Mouse (Mus musculus): ENCODE results near the gene Zscan22. TPM values are rescaled to one million over a fixed set of nuclear protein-coding genes. Genes with fewer than 3 reads are reported as not detected.
"Not testable (repeated sequence)": the region's sequence is repeated elsewhere in the genome, so short reads cannot be mapped to it uniquely, and the experiment has no call there.

Gene Zscan22
- 15.6 and 16.4 TPM in 2 replicates for polyA plus RNA-seq (2016; fragmentation: Nextera tagmentation; extraction: Ambion mirVana)

- no peaks in the 10 kb centered on the region for H3K27me3 ChIP-seq
- peaks cover 18% of the 10 kb centered on the region for H3K36me3 ChIP-seq
- no peaks in the 10 kb centered on the region for H3K9me3 ChIP-seq
- peak within 1 kb of the TSS; percentile 64 for H3K4me3 ChIP-seq (replicated peaks)
- H3K9ac ChIP-seq (replicated peaks): peak within 1 kb of the TSS; percentile 61
- H3K4me1 ChIP-seq (replicated peaks): peaks cover 7% of the 10 kb centered on the region
- no peak within 1 kb of the TSS for H3K27ac ChIP-seq
- H3K4me2 ChIP-seq: peak within 1 kb of the TSS; percentile 53
- 6% methylated on average over 36 of the region's 36 CpGs for WGBS
- peak; percentile 98 for ATAC-seq (ENCODE audit: insufficient number of reproducible peaks, insufficient read depth, low FRiP score, low TSS enrichment, low read depth)
Measured at GRCm38 (mm10) chr7:12897655-12898410, at the start of gene Zscan22. Gene Zscan22 (plus strand): TSS chr7:12897815.

- ATAC-seq (ENCODE audit: insufficient number of reproducible peaks, insufficient read depth, low FRiP score, low TSS enrichment, low read depth): no peak
- 26% methylated on average over 3 of the region's 3 CpGs for WGBS
- no peaks in the 10 kb centered on the region for H3K4me1 ChIP-seq (replicated peaks)
Measured at GRCm38 (mm10) chr7:12874301-12874700, 23.3 kb upstream of the Zscan22 start.

GRCm38 (mm10) chr7:12880036-12880435 is 17.6 kb upstream of the Zscan22 start:
- peaks cover 10% of the 10 kb centered on the region for H3K4me1 ChIP-seq (replicated peaks)
- H3K4me2 ChIP-seq: no peak overlapping the region
- no peaks in the 10 kb centered on the region for H3K9me3 ChIP-seq
- H3K9ac ChIP-seq (replicated peaks): no peak overlapping the region
- H3K36me3 ChIP-seq: peaks cover 17% of the 10 kb centered on the region
- no peaks in the 10 kb centered on the region for H3K27me3 ChIP-seq
- no peak overlapping the region for H3K4me3 ChIP-seq (replicated peaks)
- no peak for ATAC-seq (ENCODE audit: insufficient number of reproducible peaks, insufficient read depth, low FRiP score, low TSS enrichment, low read depth)
- no peak overlapping the region for H3K27ac ChIP-seq

More at GRCm38 (mm10) chr7:12874301-12874700, 23.3 kb upstream of the Zscan22 start:
- peaks cover 5% of the 10 kb centered on the region; the same call in 1 of the 2 replicates for H3K9me3 ChIP-seq
- H3K4me2 ChIP-seq: no peak overlapping the region
- no peak overlapping the region for H3K27ac ChIP-seq
- no peaks in the 10 kb centered on the region for H3K36me3 ChIP-seq
- H3K9ac ChIP-seq (replicated peaks): no peak overlapping the region
- H3K27me3 ChIP-seq: no peaks in the 10 kb centered on the region
- H3K4me3 ChIP-seq (replicated peaks): no peak overlapping the region

- ATAC-seq (ENCODE audit: insufficient number of reproducible peaks, insufficient read depth, low FRiP score, low TSS enrichment, low read depth); H3K27ac ChIP-seq; H3K27me3 ChIP-seq; H3K9me3 ChIP-seq: not testable (repeated sequence)
- 45% methylated on average over 8 of the region's 8 CpGs for WGBS
- Histone ChIP-seq H3K9ac (replicated peaks) (0 out of 2 replicates have a peak overlapping the region, but pooled peaks have one; percentile 28), H3K4me1 (replicated peaks) (peaks cover 10% of the 10 kb centered on the region), H3K4me3 (replicated peaks) (peak overlapping the region; percentile 77), H3K4me2 (peak overlapping the region; percentile 78), H3K36me3 (peaks cover 22% of the 10 kb centered on the region)
Measured at GRCm38 (mm10) chr7:12880497-12880896, 17.1 kb upstream of the Zscan22 start.

- Histone ChIP-seq H3K27me3 (no peaks in the 10 kb centered on the region), H3K27ac (0 out of 2 replicates have a peak within 1 kb of the TSS, but pooled peaks have one; percentile 41), H3K36me3 (peaks cover 28% of the 10 kb centered on the region), H3K9me3 (no peaks in the 10 kb centered on the region), H3K4me3 (replicated peaks) (peak within 1 kb of the TSS; percentile 77), H3K4me2 (peak within 1 kb of the TSS; percentile 78), H3K9ac (replicated peaks) (peak within 1 kb of the TSS; percentile 81), H3K4me1 (replicated peaks) (peaks cover 10% of the 10 kb centered on the region)
- 1% methylated on average over 35 of the region's 35 CpGs for whole genome bisulfite sequencing
- peak; percentile 100 for ATAC-seq (ENCODE audit: insufficient number of reproducible peaks, insufficient read depth, low FRiP score, low TSS enrichment, low read depth)
Measured at GRCm38 (mm10) chr7:12880911-12881660, 16.5 kb upstream of the Zscan22 start, which contains the start of gene Zfp128. Gene Zfp128 (plus strand): TSS chr7:12881177.

- 92% methylated on average over 12 of the region's 12 CpGs for WGBS
- no peaks in the 10 kb centered on the region for H3K27me3 ChIP-seq
- H3K36me3 ChIP-seq: peaks cover 81% of the 10 kb centered on the region
- no peaks in the 10 kb centered on the region for H3K9me3 ChIP-seq
- no peak overlapping the region for H3K4me3 ChIP-seq (replicated peaks)
- H3K9ac ChIP-seq (replicated peaks): no peak overlapping the region
- no peak for ATAC-seq (ENCODE audit: insufficient number of reproducible peaks, insufficient read depth, low FRiP score, low TSS enrichment, low read depth)
- peaks cover 7% of the 10 kb centered on the region for H3K4me1 ChIP-seq (replicated peaks)
- no peak overlapping the region for H3K4me2 ChIP-seq
- no peak overlapping the region for H3K27ac ChIP-seq
Measured at GRCm38 (mm10) chr7:12886563-12887266, 10.9 kb upstream of the Zscan22 start.

- no peak for ATAC-seq (ENCODE audit: insufficient number of reproducible peaks, insufficient read depth, low FRiP score, low TSS enrichment, low read depth)
- peaks cover 87% of the 10 kb centered on the region for H3K36me3 ChIP-seq
- 0 out of 2 replicates have a peak overlapping the region, but pooled peaks have one; percentile 19 for H3K9ac ChIP-seq (replicated peaks)
- H3K9me3 ChIP-seq: no peaks in the 10 kb centered on the region
- 96% methylated on average over 5 of the region's 5 CpGs for WGBS
- H3K4me3 ChIP-seq (replicated peaks): no peak overlapping the region
- no peaks in the 10 kb centered on the region for H3K4me1 ChIP-seq (replicated peaks)
- no peak overlapping the region for H3K4me2 ChIP-seq
- no peaks in the 10 kb centered on the region for H3K27me3 ChIP-seq
- H3K27ac ChIP-seq: no peak overlapping the region
Measured at GRCm38 (mm10) chr7:12887585-12887984, 10.0 kb upstream of the Zscan22 start.

- 91% methylated on average over 14 of the region's 14 CpGs for WGBS
- Histone ChIP-seq H3K9ac (replicated peaks) (no peak overlapping the region), H3K4me3 (replicated peaks) (no peak overlapping the region), H3K36me3 (peaks cover 64% of the 10 kb centered on the region), H3K4me2 (no peak overlapping the region), H3K4me1 (replicated peaks) (no peaks in the 10 kb centered on the region), H3K27me3 (no peaks in the 10 kb centered on the region), H3K9me3 (no peaks in the 10 kb centered on the region), H3K27ac (no peak overlapping the region)
- no peak for ATAC-seq (ENCODE audit: insufficient number of reproducible peaks, insufficient read depth, low FRiP score, low TSS enrichment, low read depth)
Measured at GRCm38 (mm10) chr7:12890928-12891327, 6.7 kb upstream of the Zscan22 start.

GRCm38 (mm10) chr7:12891334-12891733 is 6.3 kb upstream of the Zscan22 start:
- H3K27me3 ChIP-seq: no peaks in the 10 kb centered on the region
- H3K27ac ChIP-seq: no peak overlapping the region
- H3K9me3 ChIP-seq: no peaks in the 10 kb centered on the region
- no peaks in the 10 kb centered on the region for H3K4me1 ChIP-seq (replicated peaks)
- no peak overlapping the region for H3K4me3 ChIP-seq (replicated peaks)
- no peak for ATAC-seq (ENCODE audit: insufficient number of reproducible peaks, insufficient read depth, low FRiP score, low TSS enrichment, low read depth)
- WGBS: 76% methylated on average over 1 of the region's 1 CpGs
- no peak overlapping the region for H3K9ac ChIP-seq (replicated peaks)
- H3K36me3 ChIP-seq: peaks cover 60% of the 10 kb centered on the region
- H3K4me2 ChIP-seq: no peak overlapping the region

- Histone ChIP-seq H3K27ac (no peak overlapping the region), H3K4me2 (no peak overlapping the region), H3K9me3 (no peaks in the 10 kb centered on the region), H3K36me3 (peaks cover 51% of the 10 kb centered on the region), H3K4me3 (replicated peaks) (no peak overlapping the region), H3K27me3 (no peaks in the 10 kb centered on the region), H3K9ac (replicated peaks) (no peak overlapping the region), H3K4me1 (replicated peaks) (peaks cover 7% of the 10 kb centered on the region)
- 95% methylated on average over 5 of the region's 5 CpGs for WGBS
- no peak for ATAC-seq (ENCODE audit: insufficient number of reproducible peaks, insufficient read depth, low FRiP score, low TSS enrichment, low read depth)
Measured at GRCm38 (mm10) chr7:12901517-12901916, 3.9 kb downstream of the Zscan22 start.

- no peak for ATAC-seq (ENCODE audit: insufficient number of reproducible peaks, insufficient read depth, low FRiP score, low TSS enrichment, low read depth)
- Histone ChIP-seq H3K9ac (replicated peaks) (no peak overlapping the region), H3K4me1 (replicated peaks) (peaks cover 3% of the 10 kb centered on the region), H3K27me3 (no peaks in the 10 kb centered on the region), H3K4me3 (replicated peaks) (no peak overlapping the region), H3K27ac (no peak overlapping the region), H3K36me3 (peaks cover 72% of the 10 kb centered on the region), H3K4me2 (no peak overlapping the region), H3K9me3 (no peaks in the 10 kb centered on the region)
- WGBS: 47% methylated on average over 10 of the region's 10 CpGs
Measured at GRCm38 (mm10) chr7:12903623-12904022, 6.0 kb downstream of the Zscan22 start.
